Mouse (Mus musculus) midbrain, embryonic 14.5 days (tissue): ENCODE results near the gene Slc13a4. TPM values are rescaled to one million over a fixed set of nuclear protein-coding genes. Genes with fewer than 3 reads are reported as not detected.
A peak's percentile ranks its signal among the peaks of the same experiment; 100 is the strongest.

Experiments
- ATAC-seq: fragments of 200-750 bp; cut with Nextera tagmentation; 2 replicates; pipeline ENCODE4 v1.8.0; 2017; ENCODE audit warnings: moderate number of reproducible peaks, moderate library complexity; ENCODE audit not compliant: low FRiP score, low TSS enrichment
- DNase-seq: peaks from one replicate; pipeline ENCODE4 v3.0.0-alpha.2; 2015
- H3K27ac ChIP-seq: fragments of 300-500 bp; sonication (generic); replicated peaks from 2 replicates; pipeline ENCODE4 v1.5.1; 2014; ENCODE audit warnings: mild to moderate bottlenecking, low read depth, low read length, moderate library complexity
- H3K27me3 ChIP-seq: fragments of 300-500 bp; sonication (generic); 2 replicates; pipeline ENCODE4 v1.6.1; 2014; ENCODE audit warnings: low read length, control low read depth, mixed read lengths; ENCODE audit not compliant: control insufficient read depth, insufficient read depth
- H3K36me3 ChIP-seq: fragments of 300-500 bp; sonication (generic); 2 replicates; pipeline ENCODE4 v1.6.1; 2014; ENCODE audit warnings: low read length, control low read depth; ENCODE audit not compliant: control insufficient read depth, insufficient read depth
- H3K4me1 ChIP-seq: fragments of 300-500 bp; sonication (generic); 2 replicates; pipeline ENCODE4 v1.6.1; 2014; ENCODE audit warnings: mild to moderate bottlenecking, antibody characterized with exemption, low read length, control low read depth; ENCODE audit not compliant: control insufficient read depth, insufficient read depth
- H3K4me2 ChIP-seq: fragments of 300-500 bp; sonication (generic); 2 replicates; pipeline ENCODE4 v1.6.1; 2014; ENCODE audit warnings: mild to moderate bottlenecking, low read length, moderate library complexity
- H3K4me3 ChIP-seq: fragments of 300-500 bp; sonication (generic); replicated peaks from 2 replicates; pipeline ENCODE4 v1.5.1; 2014; ENCODE audit warnings: low read depth, low read length
- H3K9ac ChIP-seq: fragments of 300-500 bp; sonication (generic); replicated peaks from 2 replicates; pipeline ENCODE4 v1.6.1; 2014; ENCODE audit warnings: mild to moderate bottlenecking, low read length, moderate library complexity
- H3K9me3 ChIP-seq: fragments of 300-500 bp; sonication (generic); 2 replicates; pipeline ENCODE4 v1.6.1; 2016; ENCODE audit warnings: low read length, control low read depth, mixed read lengths; ENCODE audit not compliant: control insufficient read depth
- WGBS: fragments of 180-500 bp; shearing (Covaris S2); extraction: QIAGEN DNeasy Blood & Tissue Kit; methylation state at CpG from one replicate; pipeline ENCODE4 v1.1.7; 2014; 5-methylcytosine and 5-hydroxymethylcytosine counted together
- polyA plus RNA-seq: library from polyadenylated mRNA; unstranded; fragments of >200 nt; fragmentation: Nextera tagmentation; extraction: Ambion mirVana; gene quantifications from 2 replicates; pipeline ENCODE4 v1.2.1, GENCODE M21; 2014

The Slc13a4 gene
- polyA plus RNA-seq, 1 experiment from 2014 or later: 3.3 TPM

DNA sequence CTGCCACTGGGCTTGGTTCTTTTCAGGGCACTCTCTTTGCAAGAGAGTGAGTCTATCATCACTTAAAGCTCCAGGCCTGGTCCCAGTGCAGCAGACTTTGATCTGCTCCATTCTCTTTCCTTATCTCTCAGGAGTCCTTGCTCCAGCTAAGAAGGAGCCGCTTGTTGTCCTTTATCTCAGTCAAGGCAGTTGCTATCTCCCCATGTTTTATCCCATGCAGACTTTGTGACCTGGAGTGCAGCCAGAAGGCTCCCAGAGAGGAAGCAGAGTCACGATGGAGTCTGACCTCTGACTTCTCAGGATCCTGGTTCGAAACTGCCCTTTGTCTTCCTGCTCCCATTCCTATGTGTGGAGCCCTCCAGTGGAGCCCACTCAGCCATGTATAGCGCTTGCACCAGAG is 13.2 kb upstream of the Slc13a4 start:
- Histone ChIP-seq H3K4me1 (no peaks in the 10 kb centered on the region), H3K27ac (no peak overlapping the region), H3K4me2 (no peak overlapping the region), H3K4me3 (no peak overlapping the region), H3K27me3 (no peaks in the 10 kb centered on the region), H3K36me3 (no peaks in the 10 kb centered on the region), H3K9me3 (no peaks in the 10 kb centered on the region), H3K9ac (no peak overlapping the region)
- DNase-seq: no peak
- 85% methylated on average over 4 of the region's 4 CpGs for WGBS
- no peak for ATAC-seq

DNA sequence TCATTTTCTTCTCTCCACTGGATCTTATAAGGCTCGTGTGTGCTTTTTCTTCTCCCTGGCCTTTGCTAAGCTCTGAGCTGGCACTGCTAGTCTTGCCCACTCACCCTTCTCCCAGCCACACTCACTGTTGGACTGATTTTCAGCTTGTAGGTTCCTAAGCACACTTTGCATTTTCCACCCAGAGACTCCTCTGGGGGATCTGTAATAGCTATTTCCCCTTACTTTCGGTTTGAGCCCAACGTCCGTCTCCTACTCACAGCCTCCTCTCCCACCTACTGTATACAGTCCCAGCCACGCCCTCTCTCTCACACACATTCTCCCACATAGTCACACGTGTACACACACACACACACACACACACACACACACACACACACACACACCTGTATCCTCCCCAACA is 11.9 kb upstream of the Slc13a4 start:
- Histone ChIP-seq H3K4me2 (no peak overlapping the region), H3K9me3 (no peaks in the 10 kb centered on the region), H3K9ac (no peak overlapping the region), H3K36me3 (no peaks in the 10 kb centered on the region), H3K27me3 (no peaks in the 10 kb centered on the region), H3K27ac (no peak overlapping the region), H3K4me1 (no peaks in the 10 kb centered on the region), H3K4me3 (no peak overlapping the region)
- 88% methylated on average over 6 of the region's 6 CpGs for WGBS
- ATAC-seq (no peak), DNase-seq (no peak)

DNA sequence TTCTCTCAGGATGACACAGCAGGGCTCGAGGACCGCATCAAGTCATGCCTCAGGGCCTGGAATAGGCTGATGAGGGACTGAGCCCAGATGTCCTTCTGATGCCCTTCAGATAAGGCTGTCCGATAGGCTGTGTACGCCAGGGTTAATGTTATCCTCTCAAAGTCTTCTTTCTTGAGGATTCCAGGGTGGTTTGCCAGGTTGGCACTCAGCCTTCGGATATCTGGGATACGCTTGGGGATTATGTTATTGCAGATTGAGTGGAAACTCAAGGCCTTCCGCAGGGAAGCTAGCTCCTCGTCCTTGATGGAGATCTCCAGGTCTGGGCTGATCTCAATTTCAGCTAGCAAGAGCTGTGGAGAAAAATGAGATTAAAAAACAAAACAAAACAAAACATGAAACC is 5.6 kb upstream of the Slc13a4 start:
- Histone ChIP-seq H3K27ac (no peak overlapping the region), H3K9me3 (no peaks in the 10 kb centered on the region), H3K36me3 (no peaks in the 10 kb centered on the region), H3K9ac (no peak overlapping the region), H3K27me3 (no peaks in the 10 kb centered on the region), H3K4me1 (no peaks in the 10 kb centered on the region), H3K4me3 (no peak overlapping the region), H3K4me2 (no peak overlapping the region)
- WGBS: 93% methylated on average over 8 of the region's 8 CpGs
- DNase-seq: no peak
- no peak for ATAC-seq

DNA sequence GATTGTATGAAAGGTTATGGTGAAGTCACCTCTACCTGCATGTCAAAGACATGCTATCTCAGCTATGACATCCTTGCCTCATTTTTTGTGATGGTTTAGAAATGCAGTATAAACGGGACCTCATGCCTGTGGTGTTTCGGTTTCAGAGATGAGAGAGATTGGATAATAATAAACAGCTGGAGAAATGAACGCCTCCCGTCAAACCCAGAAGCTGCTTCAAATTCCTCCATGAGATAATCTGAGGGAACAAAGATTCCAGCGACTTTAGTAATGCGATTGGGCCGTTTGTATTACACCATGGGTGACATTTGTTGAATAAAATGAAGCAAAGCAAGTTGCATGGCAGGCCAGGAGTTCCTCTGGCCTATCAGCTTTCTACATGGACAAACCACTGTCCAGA is 1.5 kb upstream of the Slc13a4 start:
- H3K27me3 ChIP-seq: no peaks in the 10 kb centered on the region
- H3K9me3 ChIP-seq: no peaks in the 10 kb centered on the region
- ATAC-seq (no peak), DNase-seq (no peak)
- no peak overlapping the region for H3K27ac ChIP-seq
- 84% methylated on average over 7 of the region's 7 CpGs for WGBS
- H3K4me2 ChIP-seq: no peak overlapping the region
- H3K4me1 ChIP-seq: no peaks in the 10 kb centered on the region
- no peak overlapping the region for H3K4me3 ChIP-seq
- H3K36me3 ChIP-seq: no peaks in the 10 kb centered on the region
- no peak overlapping the region for H3K9ac ChIP-seq

DNA sequence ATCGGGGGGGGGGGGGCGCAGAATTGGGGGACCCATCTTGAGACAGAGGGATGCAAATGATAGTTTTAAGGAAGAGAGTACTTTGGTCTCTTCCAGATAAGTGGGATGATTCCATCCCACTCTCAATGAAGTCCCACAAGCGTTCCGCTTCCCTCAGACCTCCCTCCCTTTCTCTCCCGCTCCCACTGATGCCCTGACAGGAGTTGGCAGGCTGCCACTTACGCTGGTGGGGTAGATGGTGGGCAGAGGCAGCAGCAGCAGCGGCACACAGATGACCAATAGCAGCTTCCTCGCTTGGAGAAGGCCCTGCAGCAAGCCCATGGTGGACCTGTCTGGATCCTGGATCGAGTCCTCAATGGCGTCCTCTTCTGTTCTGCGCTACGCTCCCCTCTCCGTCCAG is 795 bp downstream of the Slc13a4 start:
- H3K4me1 ChIP-seq: no peaks in the 10 kb centered on the region
- H3K27ac ChIP-seq: no peak overlapping the region
- H3K4me2 ChIP-seq: no peak overlapping the region
- H3K9ac ChIP-seq: no peak overlapping the region
- DNase-seq (peak; percentile 62), ATAC-seq (no peak)
- no peak overlapping the region for H3K4me3 ChIP-seq
- H3K9me3 ChIP-seq: no peaks in the 10 kb centered on the region
- WGBS: 70% methylated on average over 13 of the region's 13 CpGs
- H3K36me3 ChIP-seq: no peaks in the 10 kb centered on the region
- no peaks in the 10 kb centered on the region for H3K27me3 ChIP-seq

DNA sequence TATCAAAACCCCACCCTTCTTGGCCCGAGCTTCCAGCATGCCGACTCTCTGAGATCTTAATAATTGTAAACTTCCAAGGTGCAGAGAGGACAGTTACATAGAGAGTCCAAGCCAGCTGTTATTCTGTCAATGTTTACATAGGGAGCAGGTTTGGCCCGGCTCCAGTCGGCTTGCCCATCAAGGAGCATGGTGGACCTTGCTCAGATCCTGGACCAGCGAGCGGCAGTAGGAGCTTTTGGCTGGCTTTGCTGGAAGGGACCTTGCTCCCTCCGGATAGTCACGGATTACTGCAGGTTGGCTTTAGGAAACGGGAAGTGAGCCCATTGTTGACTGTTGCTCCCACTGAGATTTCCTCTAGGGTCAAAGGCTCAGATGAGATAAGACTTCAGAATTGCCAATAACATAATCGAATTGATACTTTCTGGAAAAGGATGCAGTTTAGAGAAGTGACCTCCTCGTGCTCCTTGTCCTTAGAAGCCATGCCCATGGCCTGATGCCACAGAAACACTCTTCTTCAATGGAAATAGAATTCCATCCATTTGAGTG is 4.5 kb downstream of the Slc13a4 start:
- Histone ChIP-seq H3K9ac (no peak overlapping the region), H3K4me3 (no peak overlapping the region), H3K4me2 (no peak overlapping the region), H3K4me1 (no peaks in the 10 kb centered on the region), H3K36me3 (no peaks in the 10 kb centered on the region), H3K27me3 (no peaks in the 10 kb centered on the region), H3K9me3 (no peaks in the 10 kb centered on the region), H3K27ac (no peak overlapping the region)
- 84% methylated on average over 11 of the region's 11 CpGs for WGBS
- ATAC-seq (no peak), DNase-seq (no peak)

DNA sequence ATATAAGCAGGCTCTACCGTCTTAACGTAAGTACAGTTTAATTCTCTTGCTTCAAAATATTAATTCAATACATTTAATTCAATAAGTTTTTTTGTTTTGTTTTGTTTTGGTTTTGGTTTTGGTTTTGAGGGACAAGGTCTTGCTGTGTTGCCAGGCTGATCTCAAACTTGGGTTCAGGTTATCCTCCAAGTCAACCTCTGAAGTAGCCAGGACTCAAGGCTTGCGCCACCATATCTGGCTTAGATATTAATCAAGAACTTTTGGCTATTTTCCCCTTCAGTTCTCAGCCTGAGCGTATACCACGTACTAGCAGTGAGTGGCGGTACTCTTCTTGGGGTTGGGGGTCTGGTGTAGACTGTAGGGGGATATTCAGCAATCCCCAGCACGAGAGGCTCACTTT is 5.3 kb downstream of the Slc13a4 start:
- ATAC-seq (no peak), DNase-seq (no peak)
- no peak overlapping the region for H3K4me2 ChIP-seq
- no peaks in the 10 kb centered on the region for H3K27me3 ChIP-seq
- no peaks in the 10 kb centered on the region for H3K4me1 ChIP-seq
- no peak overlapping the region for H3K9ac ChIP-seq
- no peaks in the 10 kb centered on the region for H3K9me3 ChIP-seq
- H3K4me3 ChIP-seq: no peak overlapping the region
- 95% methylated on average over 7 of the region's 7 CpGs for WGBS
- H3K36me3 ChIP-seq: no peaks in the 10 kb centered on the region
- no peak overlapping the region for H3K27ac ChIP-seq

DNA sequence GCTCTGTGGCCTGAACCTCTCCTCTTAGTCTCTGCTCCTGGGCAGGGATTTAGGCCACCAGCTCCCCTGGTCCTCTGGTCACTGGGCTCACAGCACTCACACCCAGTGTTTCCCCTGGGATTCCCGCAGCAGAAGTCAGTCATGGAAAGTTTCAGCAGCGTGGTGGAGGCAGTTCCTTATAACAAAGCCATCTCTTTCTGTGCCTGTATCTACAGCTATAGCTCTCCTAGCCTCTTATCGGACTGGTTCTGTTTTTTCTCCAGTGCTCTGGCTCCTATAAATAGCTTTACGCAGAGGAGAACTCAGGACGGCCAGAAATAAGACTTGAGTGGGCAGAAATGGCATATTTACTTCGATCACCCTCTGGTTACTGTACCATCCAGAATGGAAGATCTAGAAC is 9.6 kb downstream of the Slc13a4 start:
- H3K27me3 ChIP-seq: no peaks in the 10 kb centered on the region
- 92% methylated on average over 6 of the region's 6 CpGs for WGBS
- H3K36me3 ChIP-seq: no peaks in the 10 kb centered on the region
- no peaks in the 10 kb centered on the region for H3K4me1 ChIP-seq
- H3K9ac ChIP-seq: no peak overlapping the region
- H3K4me2 ChIP-seq: no peak overlapping the region
- H3K4me3 ChIP-seq: no peak overlapping the region
- H3K9me3 ChIP-seq: no peaks in the 10 kb centered on the region
- DNase-seq (no peak), ATAC-seq (no peak)
- H3K27ac ChIP-seq: no peak overlapping the region

DNA sequence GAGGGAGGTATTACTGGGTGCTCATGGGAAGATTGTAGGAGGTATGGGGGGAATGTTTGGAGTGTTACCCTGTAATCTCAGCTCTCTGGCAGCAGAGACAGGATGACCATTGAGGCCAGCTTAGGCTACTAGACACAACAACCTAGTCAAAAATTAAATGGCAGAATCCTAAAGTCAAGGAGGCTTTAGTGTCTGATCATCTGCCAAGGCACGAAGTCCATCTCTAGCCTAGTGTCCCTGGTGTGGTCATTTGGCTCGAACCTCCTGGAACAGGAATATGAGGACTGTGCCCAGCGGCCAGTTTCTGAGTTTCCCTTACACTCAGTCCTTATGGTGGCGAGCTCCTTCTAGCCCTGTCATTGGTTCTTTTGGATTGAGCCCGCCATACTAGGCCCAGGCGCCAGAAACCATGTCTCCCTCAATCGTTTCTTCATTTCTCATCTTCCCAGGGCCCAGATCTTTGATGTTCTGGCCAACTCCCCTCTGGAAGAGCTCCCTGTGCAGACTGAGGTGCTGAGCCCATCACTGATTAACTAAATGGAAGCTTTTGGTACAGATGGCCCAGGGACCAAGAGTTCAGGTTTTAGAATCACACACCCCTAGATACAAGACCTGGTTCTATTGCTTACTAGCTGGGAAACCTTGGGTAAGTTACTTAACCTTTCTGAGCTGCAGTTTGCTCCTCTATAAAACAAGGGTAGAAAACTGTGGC is 10.3 kb downstream of the Slc13a4 start:
- Histone ChIP-seq H3K4me3 (no peak overlapping the region), H3K36me3 (no peaks in the 10 kb centered on the region), H3K9me3 (no peaks in the 10 kb centered on the region), H3K4me1 (no peaks in the 10 kb centered on the region), H3K4me2 (no peak overlapping the region), H3K9ac (no peak overlapping the region), H3K27ac (no peak overlapping the region), H3K27me3 (no peaks in the 10 kb centered on the region)
- 92% methylated on average over 7 of the region's 7 CpGs for WGBS
- ATAC-seq (no peak), DNase-seq (no peak)
